ENCODE assay signal across 10 mouse cellular contexts in genomic region chr8:46533926-46534325, GRCm38 (mm10).
"Had no signal": no experiment of that assay in that cellular context is flagged by ENCODE, and none has a peak within 500 bp of the region (broad histone marks: within the 10 kb centered on the region; RNA-seq: fewer than 3 reads in every experiment).

No protein-coding gene starts in this region.

- H3K36me3 ChIP-seq: limb, embryonic 10.5 days; neural tube, embryonic 12.5 days had no signal

- H3K4me3 ChIP-seq: kidney, embryonic 15.5 days; limb, embryonic 10.5 days; midbrain, embryonic 13.5 days; neural tube, embryonic 12.5 days had no signal

- H3K27ac ChIP-seq: kidney, embryonic 15.5 days; limb, embryonic 10.5 days; macrophage; midbrain, embryonic 13.5 days; neural tube, embryonic 12.5 days had no signal

- H3K9me3 ChIP-seq: kidney, embryonic 15.5 days; limb, embryonic 10.5 days; midbrain, embryonic 13.5 days; neural tube, embryonic 12.5 days had no signal

- H3K9ac ChIP-seq: kidney, embryonic 15.5 days; midbrain, embryonic 13.5 days; neural tube, embryonic 12.5 days had no signal

- H3K27me3 ChIP-seq: kidney, embryonic 15.5 days; midbrain, embryonic 13.5 days; neural tube, embryonic 12.5 days had no signal

- H3K4me1 ChIP-seq: midbrain, embryonic 13.5 days had no signal

- H3K4me2 ChIP-seq: kidney, embryonic 15.5 days; midbrain, embryonic 13.5 days; neural tube, embryonic 12.5 days had no signal

- DNase-seq: kidney, adult 2 months; kidney, postnatal 14 days; retina, postnatal 1 day; thymus, postnatal 4 days had no signal

- ATAC-seq: intestine, embryonic 16.5 days; midbrain, embryonic 13.5 days had no signal
